Mouse (Mus musculus) olfactory bulb, adult 2 months (tissue): ENCODE measurements around the gene Npas4.

Experiments used
- CTCF ChIP-seq: fragments of 200-500 bp; IDR thresholded peaks from 2 replicates; pipeline ENCODE4 v1.5.1; 2012; ENCODE audit warnings: low read depth, mild to moderate bottlenecking, low read length, moderate library complexity; ENCODE audit not compliant: insufficient read depth
- POLR2A ChIP-seq: fragments of 200-500 bp; IDR thresholded peaks from 2 replicates; pipeline ENCODE4 v1.6.1; 2012; ENCODE audit warnings: mild to moderate bottlenecking, low read depth, low read length, moderate library complexity; ENCODE audit not compliant: insufficient read depth

DNA sequence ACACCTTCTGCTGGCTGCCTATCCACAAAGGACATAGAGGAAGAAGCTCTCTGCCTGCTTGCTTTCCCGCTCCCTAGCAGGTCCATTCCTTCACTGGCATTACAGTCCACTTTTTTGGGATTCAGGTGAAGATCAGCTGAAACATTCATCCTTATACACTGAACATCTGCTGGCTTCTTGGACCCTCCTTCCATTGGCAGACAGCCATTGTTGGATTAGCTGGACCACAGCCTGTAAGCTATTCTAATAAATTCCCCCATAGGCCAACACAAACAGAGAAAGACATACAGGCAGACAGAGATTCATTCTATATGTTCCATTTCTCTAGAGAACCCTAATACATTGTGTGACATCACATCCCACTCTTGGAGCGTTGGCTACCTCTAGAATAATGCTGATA is 53.2 kb downstream of the Npas4 start:
- TF ChIP-seq CTCF = no peak
- no peak for TF ChIP-seq POLR2A
